Mouse (Mus musculus): ENCODE measurements around the gene Dpf2. TPM values are rescaled to one million over a fixed set of nuclear protein-coding genes. Genes with fewer than 3 reads are reported as not detected.
A peak's percentile ranks its signal among the peaks of the same experiment; 100 is the strongest.
"Not testable (repeated sequence)": the region's sequence is repeated elsewhere in the genome, so short reads cannot be mapped to it uniquely, and the experiment has no call there.

Gene Dpf2
- polyA plus RNA-seq, 1 experiment from 2014 or later = 97.5 TPM

DNA sequence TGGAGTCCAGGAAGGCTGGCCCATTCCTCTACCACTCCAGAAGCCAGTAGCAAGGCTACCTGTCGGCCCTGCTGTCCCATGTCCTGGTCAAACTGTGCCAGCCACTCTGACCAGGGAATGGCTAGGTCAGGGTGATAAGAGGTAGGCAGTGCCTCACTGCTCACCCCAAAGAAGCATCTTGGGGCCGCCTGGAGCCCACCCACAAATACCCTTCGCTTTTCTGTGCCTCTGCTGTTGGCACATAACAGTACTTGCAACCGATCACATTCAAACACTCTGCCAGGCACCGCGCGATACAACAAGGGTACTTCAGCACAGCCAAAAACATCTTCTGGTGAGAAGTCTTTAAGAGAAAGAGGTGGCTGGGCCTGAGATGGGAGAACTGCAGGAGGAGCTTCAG, 20.5 kb downstream of the Dpf2 start:
- H3K36me3 ChIP-seq (ENCODE audit: control insufficient read depth, insufficient read depth) = peaks cover 8% of the 10 kb centered on the region; the same call in 1 of the 2 replicates
- ATAC-seq (replicated peaks; ENCODE audit: extremely low read depth, insufficient read depth, low FRiP score) = no peak
- no peaks in the 10 kb centered on the region for H3K27me3 ChIP-seq (ENCODE audit: control insufficient read depth, insufficient read depth, low read length)
- no peak overlapping the region for H3K4me3 ChIP-seq (ENCODE audit: low read length)
- peaks cover 7% of the 10 kb centered on the region for H3K4me1 ChIP-seq (ENCODE audit: control insufficient read depth, insufficient read depth, low read length)
- no peak overlapping the region for H3K9ac ChIP-seq (ENCODE audit: low read length)
- H3K27ac ChIP-seq (ENCODE audit: low read length) = no peak overlapping the region
- H3K4me2 ChIP-seq (ENCODE audit: low read depth, low read length) = no peak overlapping the region
- WGBS = 93% methylated on average over 7 of the region's 7 CpGs
- no peaks in the 10 kb centered on the region for H3K9me3 ChIP-seq (replicated peaks; ENCODE audit: control insufficient read depth, low read length)

DNA sequence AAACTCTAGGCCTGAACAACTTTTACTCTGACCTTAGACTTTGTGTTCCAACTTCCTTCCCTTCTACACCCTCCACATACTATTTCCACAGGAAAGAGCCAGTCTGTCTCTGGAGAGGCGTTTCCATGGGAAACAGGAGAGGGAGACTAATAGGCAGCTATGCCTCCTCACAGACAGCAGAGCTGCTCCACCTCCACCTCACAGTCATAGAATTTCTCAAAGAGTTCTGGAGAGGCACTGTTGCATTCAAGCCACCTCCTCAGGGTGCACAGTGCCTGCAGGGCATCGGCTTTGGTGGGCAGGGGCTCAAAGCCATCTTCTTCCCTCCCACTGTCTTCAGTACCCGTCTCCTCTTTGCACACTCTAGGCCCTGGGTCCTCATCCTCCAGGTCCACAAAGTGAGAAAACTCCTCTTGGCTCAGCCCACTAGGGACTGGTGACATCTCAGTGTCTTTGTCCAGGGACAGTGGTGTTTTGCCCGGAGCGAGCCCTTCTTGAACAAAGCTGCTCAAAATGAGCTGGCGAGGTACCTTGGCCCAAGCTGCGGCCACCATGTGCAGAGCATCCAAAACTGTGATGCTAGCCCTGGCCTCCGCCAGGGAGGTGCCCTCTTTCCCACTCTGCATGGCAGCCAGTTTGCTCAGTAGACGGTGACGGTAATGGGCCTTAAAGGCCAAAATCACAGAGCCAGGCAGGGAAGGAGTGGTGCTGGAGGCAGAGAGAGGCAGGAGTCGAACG, 21.1 kb downstream of the Dpf2 start:
- Histone ChIP-seq H3K9me3 (replicated peaks; ENCODE audit: control insufficient read depth, low read length) (no peaks in the 10 kb centered on the region), H3K36me3 (ENCODE audit: control insufficient read depth, insufficient read depth) (peaks cover 6% of the 10 kb centered on the region; the same call in 1 of the 2 replicates), H3K9ac (ENCODE audit: low read length) (no peak overlapping the region), H3K27me3 (ENCODE audit: control insufficient read depth, insufficient read depth, low read length) (no peaks in the 10 kb centered on the region), H3K4me3 (ENCODE audit: low read length) (no peak overlapping the region), H3K4me2 (ENCODE audit: low read depth, low read length) (no peak overlapping the region), H3K27ac (ENCODE audit: low read length) (0 out of 2 replicates have a peak overlapping the region, but pooled peaks have one; percentile 42), H3K4me1 (ENCODE audit: control insufficient read depth, insufficient read depth, low read length) (peaks cover 7% of the 10 kb centered on the region)
- ATAC-seq (replicated peaks; ENCODE audit: extremely low read depth, insufficient read depth, low FRiP score) = no peak
- 90% methylated on average over 12 of the region's 12 CpGs for WGBS

GRCm38 (mm10) chr19:5889211-5889610, 23.6 kb downstream of the Dpf2 start:
- Histone ChIP-seq H3K4me2 (ENCODE audit: low read depth, low read length) (no peak overlapping the region), H3K27ac (ENCODE audit: low read length) (no peak overlapping the region), H3K36me3 (ENCODE audit: control insufficient read depth, insufficient read depth) (no peaks in the 10 kb centered on the region), H3K4me3 (ENCODE audit: low read length) (no peak overlapping the region), H3K9me3 (replicated peaks; ENCODE audit: control insufficient read depth, low read length) (no peaks in the 10 kb centered on the region), H3K27me3 (ENCODE audit: control insufficient read depth, insufficient read depth, low read length) (no peaks in the 10 kb centered on the region), H3K9ac (ENCODE audit: low read length) (no peak overlapping the region), H3K4me1 (ENCODE audit: control insufficient read depth, insufficient read depth, low read length) (peaks cover 7% of the 10 kb centered on the region)
- WGBS = 62% methylated on average over 4 of the region's 4 CpGs
- ATAC-seq (replicated peaks; ENCODE audit: extremely low read depth, insufficient read depth, low FRiP score) = no peak

GRCm38 (mm10) chr19:5887234-5887815, 25.5 kb downstream of the Dpf2 start:
- ATAC-seq (replicated peaks; ENCODE audit: extremely low read depth, insufficient read depth, low FRiP score) = no peak
- H3K27me3 ChIP-seq (ENCODE audit: control insufficient read depth, insufficient read depth, low read length) = no peaks in the 10 kb centered on the region
- no peak overlapping the region for H3K27ac ChIP-seq (ENCODE audit: low read length)
- H3K9me3 ChIP-seq (replicated peaks; ENCODE audit: control insufficient read depth, low read length) = no peaks in the 10 kb centered on the region
- H3K36me3 ChIP-seq (ENCODE audit: control insufficient read depth, insufficient read depth) = no peaks in the 10 kb centered on the region
- H3K4me2 ChIP-seq (ENCODE audit: low read depth, low read length) = no peak overlapping the region
- no peak overlapping the region for H3K9ac ChIP-seq (ENCODE audit: low read length)
- no peak overlapping the region for H3K4me3 ChIP-seq (ENCODE audit: low read length)
- H3K4me1 ChIP-seq (ENCODE audit: control insufficient read depth, insufficient read depth, low read length) = 0 out of 2 replicates have a peak, but pooled peaks cover 2% of the 10 kb centered on the region
- 62% methylated on average over 3 of the region's 3 CpGs for WGBS

DNA sequence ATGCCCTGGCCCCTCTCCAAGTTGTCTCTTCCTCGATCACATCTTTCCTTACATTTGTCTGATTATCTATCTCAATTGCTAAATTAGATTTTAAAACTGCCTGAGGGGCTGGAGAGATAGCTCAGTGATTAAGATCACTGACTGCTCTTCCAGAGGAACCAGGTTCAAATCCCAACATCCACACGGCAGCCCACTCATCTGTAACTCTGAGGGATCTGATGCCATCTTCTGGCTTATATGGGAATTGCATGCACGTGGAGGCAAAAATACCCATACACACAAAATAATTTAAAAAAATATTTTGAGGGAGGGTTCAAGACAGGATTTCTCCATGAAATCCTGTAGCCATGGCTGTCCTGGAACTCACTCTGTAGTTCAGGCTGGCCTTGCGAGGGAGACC, 27.0 kb downstream of the Dpf2 start:
- H3K27me3 ChIP-seq (ENCODE audit: control insufficient read depth, insufficient read depth, low read length) = no peaks in the 10 kb centered on the region
- no peak overlapping the region for H3K27ac ChIP-seq (ENCODE audit: low read length)
- no peaks in the 10 kb centered on the region for H3K9me3 ChIP-seq (replicated peaks; ENCODE audit: control insufficient read depth, low read length)
- H3K4me1 ChIP-seq (ENCODE audit: control insufficient read depth, insufficient read depth, low read length) = 0 out of 2 replicates have a peak, but pooled peaks cover 2% of the 10 kb centered on the region
- 62% methylated on average over 4 of the region's 4 CpGs for WGBS
- no peak for ATAC-seq (replicated peaks; ENCODE audit: extremely low read depth, insufficient read depth, low FRiP score)
- H3K9ac ChIP-seq (ENCODE audit: low read length) = no peak overlapping the region
- H3K36me3 ChIP-seq (ENCODE audit: control insufficient read depth, insufficient read depth) = no peaks in the 10 kb centered on the region
- no peak overlapping the region for H3K4me3 ChIP-seq (ENCODE audit: low read length)
- H3K4me2 ChIP-seq (ENCODE audit: low read depth, low read length) = no peak overlapping the region

DNA sequence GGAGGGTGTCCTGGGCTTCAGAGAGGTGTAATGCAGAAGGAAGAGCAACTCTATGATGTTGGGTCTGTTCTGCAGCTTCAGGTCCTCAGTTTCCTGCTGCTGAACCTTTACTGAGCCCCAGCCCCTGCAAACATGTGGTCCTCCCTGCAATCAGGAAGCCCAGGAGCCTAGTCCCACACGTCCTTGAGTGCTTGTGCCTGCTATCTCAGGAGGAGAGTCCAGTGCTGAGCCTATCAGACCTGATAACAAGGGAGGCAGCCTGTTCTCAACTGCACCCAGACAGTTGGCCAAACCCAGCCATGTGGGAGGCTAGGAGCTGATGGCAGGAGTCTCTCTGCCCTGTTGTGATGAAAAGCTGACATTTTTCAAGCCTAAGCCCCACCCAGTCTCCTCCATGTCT, 28.9 kb downstream of the Dpf2 start:
- Histone ChIP-seq H3K4me1 (ENCODE audit: control insufficient read depth, insufficient read depth, low read length) (peaks cover 4% of the 10 kb centered on the region), H3K27ac (ENCODE audit: low read length) (no peak overlapping the region), H3K9me3 (replicated peaks; ENCODE audit: control insufficient read depth, low read length) (no peaks in the 10 kb centered on the region), H3K27me3 (ENCODE audit: control insufficient read depth, insufficient read depth, low read length) (no peaks in the 10 kb centered on the region), H3K36me3 (ENCODE audit: control insufficient read depth, insufficient read depth) (no peaks in the 10 kb centered on the region), H3K4me2 (ENCODE audit: low read depth, low read length) (no peak overlapping the region), H3K4me3 (ENCODE audit: low read length) (no peak overlapping the region), H3K9ac (ENCODE audit: low read length) (no peak overlapping the region)
- ATAC-seq (replicated peaks; ENCODE audit: extremely low read depth, insufficient read depth, low FRiP score) = no peak
- 13% methylated on average over 1 of the region's 1 CpGs for WGBS

- H3K4me2 ChIP-seq (ENCODE audit: low read depth, low read length); H3K4me3 ChIP-seq (ENCODE audit: low read length); ATAC-seq (replicated peaks; ENCODE audit: extremely low read depth, insufficient read depth, low FRiP score); H3K27ac ChIP-seq (ENCODE audit: low read length); H3K36me3 ChIP-seq (ENCODE audit: control insufficient read depth, insufficient read depth); H3K27me3 ChIP-seq (ENCODE audit: control insufficient read depth, insufficient read depth, low read length); H3K9me3 ChIP-seq (replicated peaks; ENCODE audit: control insufficient read depth, low read length): not testable (repeated sequence)
- Histone ChIP-seq H3K9ac (ENCODE audit: low read length) (peak overlapping the region; percentile 38; the same call in 1 of the 2 replicates), H3K4me1 (ENCODE audit: control insufficient read depth, insufficient read depth, low read length) (peaks cover 20% of the 10 kb centered on the region)
- WGBS = 78% methylated on average over 5 of the region's 5 CpGs
Measured at GRCm38 (mm10) chr19:5882079-5882478, 30.7 kb downstream of the Dpf2 start.

DNA sequence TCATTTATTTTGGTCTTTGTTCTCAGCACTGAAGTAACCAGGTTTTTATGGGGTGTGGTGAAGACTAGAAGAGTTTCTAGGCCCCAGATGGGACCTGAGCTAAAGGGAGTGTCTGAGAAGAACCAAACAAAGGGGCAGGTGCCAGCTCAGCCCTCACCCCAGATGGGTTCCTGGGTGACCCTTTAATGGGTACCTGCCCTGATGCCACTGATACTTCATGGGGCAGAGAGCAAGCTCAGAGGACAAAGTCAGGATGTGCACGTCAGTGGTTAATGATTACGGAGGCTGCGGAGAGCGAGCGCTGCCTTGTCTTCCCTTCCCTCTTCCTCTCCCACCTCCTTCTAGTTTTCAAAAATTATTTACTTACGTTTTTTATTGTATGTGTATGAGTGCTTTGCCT, 31.7 kb downstream of the Dpf2 start:
- ATAC-seq (replicated peaks; ENCODE audit: extremely low read depth, insufficient read depth, low FRiP score) = no peak
- WGBS = 93% methylated on average over 6 of the region's 6 CpGs

DNA sequence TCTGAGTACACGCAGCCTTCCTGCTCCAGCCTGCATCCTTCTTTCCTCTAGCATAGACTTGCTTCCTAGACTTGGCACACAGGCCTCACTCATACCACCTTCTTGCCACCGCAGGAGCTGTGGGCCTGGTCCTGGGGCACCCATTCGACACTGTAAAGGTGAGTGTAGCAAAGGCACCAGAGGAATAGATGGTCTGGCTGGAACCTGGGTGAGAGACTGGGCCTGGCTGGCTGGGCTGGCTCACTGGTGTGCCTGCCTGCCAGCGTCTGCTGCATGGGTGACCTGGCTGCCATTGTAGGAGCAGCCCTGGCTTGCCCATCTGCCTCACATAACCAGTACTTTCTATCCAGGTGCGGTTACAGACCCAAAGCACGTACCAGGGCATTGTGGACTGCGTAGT, 33.1 kb downstream of the Dpf2 start:
- H3K9ac ChIP-seq (ENCODE audit: low read length) = no peak overlapping the region
- no peak overlapping the region for H3K4me2 ChIP-seq (ENCODE audit: low read depth, low read length)
- no peak overlapping the region for H3K4me3 ChIP-seq (ENCODE audit: low read length)
- ATAC-seq (replicated peaks; ENCODE audit: extremely low read depth, insufficient read depth, low FRiP score) = no peak
- no peaks in the 10 kb centered on the region for H3K27me3 ChIP-seq (ENCODE audit: control insufficient read depth, insufficient read depth, low read length)
- no peaks in the 10 kb centered on the region for H3K9me3 ChIP-seq (replicated peaks; ENCODE audit: control insufficient read depth, low read length)
- 91% methylated on average over 7 of the region's 7 CpGs for WGBS
- H3K4me1 ChIP-seq (ENCODE audit: control insufficient read depth, insufficient read depth, low read length) = peaks cover 20% of the 10 kb centered on the region
- no peaks in the 10 kb centered on the region for H3K36me3 ChIP-seq (ENCODE audit: control insufficient read depth, insufficient read depth)
- no peak overlapping the region for H3K27ac ChIP-seq (ENCODE audit: low read length)

More for the DNA sequence above, 31.7 kb downstream of the Dpf2 start:
- H3K27ac ChIP-seq (ENCODE audit: low read length) = no peak overlapping the region
- peaks cover 20% of the 10 kb centered on the region for H3K4me1 ChIP-seq (ENCODE audit: control insufficient read depth, insufficient read depth, low read length)
- H3K4me3 ChIP-seq (ENCODE audit: low read length) = no peak overlapping the region
- H3K27me3 ChIP-seq (ENCODE audit: control insufficient read depth, insufficient read depth, low read length) = no peaks in the 10 kb centered on the region
- H3K9me3 ChIP-seq (replicated peaks; ENCODE audit: control insufficient read depth, low read length) = no peaks in the 10 kb centered on the region
- H3K36me3 ChIP-seq (ENCODE audit: control insufficient read depth, insufficient read depth) = no peaks in the 10 kb centered on the region
- H3K9ac ChIP-seq (ENCODE audit: low read length) = no peak overlapping the region
- no peak overlapping the region for H3K4me2 ChIP-seq (ENCODE audit: low read depth, low read length)

Measured in heart, embryonic 16.5 days (tissue).